16 mouse cellular contexts compared by ENCODE assay signal in the genomic region with DNA sequence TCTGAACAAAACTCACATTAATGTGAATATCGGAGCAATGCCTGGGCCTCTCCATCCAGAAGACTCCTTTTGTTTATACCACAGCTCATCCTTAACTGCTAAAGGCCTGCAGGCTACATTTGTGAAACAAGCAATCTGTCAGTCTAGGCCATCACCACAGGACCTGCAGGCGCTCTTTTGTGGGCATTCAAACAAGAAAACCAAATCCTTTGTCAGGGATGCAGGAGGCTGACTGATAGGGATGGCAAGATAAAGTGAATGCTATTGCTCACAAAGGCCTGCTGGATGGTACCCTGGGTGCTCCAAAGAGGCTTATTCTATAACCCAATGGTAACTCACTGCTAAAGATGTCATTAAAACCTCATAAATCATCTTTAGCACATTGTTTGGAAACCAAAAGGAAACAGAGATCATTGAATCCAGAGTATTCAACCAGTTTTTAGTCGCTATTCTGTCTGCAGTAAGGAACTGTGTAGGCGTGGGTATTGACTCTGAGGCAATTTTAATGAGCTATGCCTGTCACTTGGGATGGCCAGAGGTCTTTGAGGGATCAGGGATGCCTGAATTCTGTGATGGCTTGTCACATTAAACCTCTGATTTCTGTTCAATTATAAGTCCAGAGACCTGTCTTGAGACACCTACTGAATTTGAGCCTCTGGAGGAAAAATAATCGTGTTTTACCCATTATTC.
DNase-seq lines count a peak whose midpoint lies in the region; ATAC-seq lines count a peak whose summit lies in the region.
"Had no signal": no experiment of that assay in that cellular context is flagged by ENCODE, and none has a peak within 500 bp of the region (broad histone marks: within the 10 kb centered on the region; RNA-seq: fewer than 3 reads in every experiment).

No protein-coding gene starts in this region.

- ATAC-seq in hindbrain, embryonic 13.5 days (ENCODE audit: low FRiP score): peak; percentile 76
- ATAC-seq in midbrain, embryonic 15.5 days (replicated peaks): peak; percentile 72; the same call in 1 of the 2 replicates
- ATAC-seq: intestine, postnatal 0 days had no signal

- H3K27me3 ChIP-seq in hindbrain, embryonic 13.5 days: peaks cover 54% of the 10 kb centered on the region
- H3K27me3 ChIP-seq in midbrain, embryonic 15.5 days (replicated peaks): peaks cover 18% of the 10 kb centered on the region

- no peak overlapping the region for H3K4me3 ChIP-seq in hindbrain, embryonic 13.5 days
- H3K4me3 ChIP-seq in midbrain, embryonic 15.5 days: no peak overlapping the region
- H3K4me3 ChIP-seq: heart, embryonic 10.5 days; limb, embryonic 10.5 days had no signal

- H3K36me3 ChIP-seq in hindbrain, embryonic 13.5 days: no peaks in the 10 kb centered on the region
- H3K36me3 ChIP-seq in midbrain, embryonic 15.5 days (replicated peaks): no peaks in the 10 kb centered on the region
- H3K36me3 ChIP-seq: heart, embryonic 10.5 days; limb, embryonic 10.5 days had no signal

- no peak overlapping the region for H3K9ac ChIP-seq in hindbrain, embryonic 13.5 days
- no peak overlapping the region for H3K9ac ChIP-seq in midbrain, embryonic 15.5 days
- H3K9ac ChIP-seq: liver, embryonic 14.5 days had no signal

- no peak overlapping the region for H3K27ac ChIP-seq in hindbrain, embryonic 13.5 days
- no peak overlapping the region for H3K27ac ChIP-seq in midbrain, embryonic 15.5 days
- H3K27ac ChIP-seq: heart, embryonic 10.5 days; limb, embryonic 10.5 days; liver, embryonic 14.5 days; stomach, postnatal 0 days had no signal

- 29% methylated on average over 5 of the region's 5 CpGs for WGBS in hindbrain, embryonic 13.5 days
- 33% methylated on average over 5 of the region's 5 CpGs for WGBS in midbrain, embryonic 15.5 days

- no peak overlapping the region for H3K4me2 ChIP-seq in hindbrain, embryonic 13.5 days
- no peak overlapping the region for H3K4me2 ChIP-seq in midbrain, embryonic 15.5 days

- H3K4me1 ChIP-seq in hindbrain, embryonic 13.5 days (replicated peaks): no peaks in the 10 kb centered on the region; the same call in 1 of the 2 replicates
- 0 out of 2 replicates have a peak, but pooled peaks cover 4% of the 10 kb centered on the region for H3K4me1 ChIP-seq in midbrain, embryonic 15.5 days
- H3K4me1 ChIP-seq: heart, embryonic 10.5 days; limb, embryonic 10.5 days had no signal

- no peaks in the 10 kb centered on the region for H3K9me3 ChIP-seq in hindbrain, embryonic 13.5 days
- H3K9me3 ChIP-seq in midbrain, embryonic 15.5 days: no peaks in the 10 kb centered on the region
- H3K9me3 ChIP-seq: heart, embryonic 10.5 days; limb, embryonic 10.5 days had no signal

- DNase-seq in left cerebral cortex, postnatal 4 days: peak; percentile 5
- DNase-seq in left cerebral cortex, adult 8-10 months (ENCODE audit: low spot score in 2 of 2): no peak
- DNase-seq in layer of hippocampus, adult 9-11 months: no peak
- no peak for DNase-seq in spleen, adult 12 weeks (ENCODE audit: low spot score)
- no peak for DNase-seq in urinary bladder, postnatal 25 days (ENCODE audit: low spot score)
- DNase-seq: adrenal gland, postnatal 25 days; gastrocnemius, postnatal 10 days; kidney, postnatal 36 days; lung, postnatal 14 days had no signal

- intact Hi-C loops in left cerebral cortex, postnatal 4 days (cut with DNase I): no loop called here
